Mouse (Mus musculus): ENCODE data around the gene Mier2.

Gene Mier2

GRCm38 (mm10) chr10:79502830-79503644 lies 52.0 kb downstream of the Mier2 start:
- no peak for DNase-seq (ENCODE audit: extremely low spot score, low spot score)

DNA sequence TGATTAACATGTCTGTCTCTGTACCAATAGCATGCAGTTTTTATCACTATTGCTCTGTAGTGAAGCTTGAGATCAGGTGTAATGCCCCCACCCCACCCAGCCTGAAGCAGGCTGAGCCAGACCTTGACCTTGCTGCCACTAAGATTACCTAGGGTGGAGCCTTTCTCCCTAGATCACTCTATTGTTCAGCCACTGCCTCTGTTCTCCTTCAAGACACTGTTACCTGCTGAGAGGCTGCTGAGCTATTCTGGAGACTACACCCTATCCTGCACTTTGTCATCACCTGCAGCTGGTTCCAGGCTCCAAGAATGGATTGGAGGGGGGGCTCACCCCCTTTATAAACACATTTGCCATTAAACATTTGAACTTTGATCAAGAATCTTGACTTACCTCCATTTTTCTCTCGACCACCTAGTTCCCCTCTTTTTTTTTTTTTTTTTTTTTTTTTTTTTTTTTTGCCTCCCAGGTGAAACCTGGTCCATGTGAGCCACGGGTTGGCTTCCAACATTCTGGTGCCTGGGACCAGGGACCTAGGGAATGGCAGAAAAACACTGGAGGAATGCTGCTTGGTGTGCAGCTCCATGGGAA lies 58.2 kb downstream of the Mier2 start:
- DNase-seq (ENCODE audit: extremely low spot score, low spot score), result no peak

GRCm38 (mm10) chr10:79495886-79496285 lies 59.1 kb downstream of the Mier2 start:
- no peak for DNase-seq (ENCODE audit: extremely low spot score, low spot score)

Measured in neural tube, embryonic 10.5 days (tissue).